Mouse (Mus musculus): ENCODE measurements at regions not wholly inside any gene's neighbourhood (a gene's known extent, or its start where the extent isn't known, plus 50 kb on each side); places are given as distances from the start of the nearest gene placed in this dataset.
A peak's percentile ranks its signal among the peaks of the same experiment; 100 is the strongest.

- DNase-seq, result peak; percentile 65
Measured at GRCm38 (mm10) chr4:9081701-9082562, 843.1 kb upstream of the Car8 start.

GRCm38 (mm10) chr4:9080821-9081493, 842.1 kb upstream of the Car8 start:
- DNase-seq, result no peak

- peak; percentile 57 for DNase-seq
Measured at GRCm38 (mm10) chr4:9079828-9080245, 841.0 kb upstream of the Car8 start.

GRCm38 (mm10) chr4:9074447-9074846, 835.6 kb upstream of the Car8 start:
- DNase-seq, result no peak

- no peak for DNase-seq
Measured at GRCm38 (mm10) chr4:9073736-9074428, 835.0 kb upstream of the Car8 start.

- DNase-seq, result no peak
Measured at GRCm38 (mm10) chr4:9072321-9072720, 833.5 kb upstream of the Car8 start.

GRCm38 (mm10) chr4:9067874-9068273, 829.0 kb upstream of the Car8 start:
- DNase-seq, result no peak

- DNase-seq, result no peak
Measured at GRCm38 (mm10) chr4:9065981-9066815, 827.4 kb upstream of the Car8 start.

- no peak for DNase-seq
Measured at GRCm38 (mm10) chr4:9061941-9062340, 823.1 kb upstream of the Car8 start.

- DNase-seq, result no peak
Measured at GRCm38 (mm10) chr4:9060221-9060620, 821.4 kb upstream of the Car8 start.

- DNase-seq, result no peak
Measured at GRCm38 (mm10) chr4:9057676-9058075, 818.8 kb upstream of the Car8 start.

GRCm38 (mm10) chr4:9057113-9057512, 818.3 kb upstream of the Car8 start:
- no peak for DNase-seq

- DNase-seq, result no peak
Measured at GRCm38 (mm10) chr4:9055876-9056275, 817.0 kb upstream of the Car8 start.

- DNase-seq, result no peak
Measured at GRCm38 (mm10) chr4:9055266-9055820, 816.5 kb upstream of the Car8 start.

- no peak for DNase-seq
Measured at GRCm38 (mm10) chr4:9048817-9049216, 810.0 kb upstream of the Car8 start.

GRCm38 (mm10) chr4:9047151-9047550, 808.3 kb upstream of the Car8 start:
- no peak for DNase-seq

GRCm38 (mm10) chr4:9046436-9046835, 807.6 kb upstream of the Car8 start:
- DNase-seq, result no peak

- DNase-seq, result no peak
Measured at GRCm38 (mm10) chr4:9046030-9046429, 807.2 kb upstream of the Car8 start.

- DNase-seq, result no peak
Measured at GRCm38 (mm10) chr4:9036005-9036404, 797.2 kb upstream of the Car8 start.

GRCm38 (mm10) chr4:9035350-9035749, 796.5 kb upstream of the Car8 start:
- no peak for DNase-seq

GRCm38 (mm10) chr4:9034280-9034679, 795.4 kb upstream of the Car8 start:
- no peak for DNase-seq

- DNase-seq, result no peak
Measured at GRCm38 (mm10) chr4:9033106-9033642, 794.3 kb upstream of the Car8 start.
